Mouse (Mus musculus) bone marrow, adult 2 months (tissue): ENCODE measurements around the gene Igf2bp3.

ENCODE experiments used
- CTCF ChIP-seq: fragments of 200-500 bp; IDR thresholded peaks from 2 replicates; pipeline ENCODE4 v1.5.1; 2011; ENCODE audit warnings: low read length, control low read depth; ENCODE audit not compliant: control insufficient read depth, insufficient read depth
- POLR2A ChIP-seq: fragments of 200-500 bp; IDR thresholded peaks from 2 replicates; pipeline ENCODE4 v1.6.1; 2011; ENCODE audit warnings: low read depth, mild to moderate bottlenecking, control low read depth, low read length, borderline replicate concordance; ENCODE audit not compliant: control insufficient read depth

GRCm38 (mm10) chr6:49079313-49079712 is 135.4 kb downstream of the Igf2bp3 start:
- TF ChIP-seq CTCF (no peak), POLR2A (no peak)
